Mouse (Mus musculus) ovary, adult 2 months (tissue): ENCODE data around the gene Eps8. TPM values are rescaled to one million over a fixed set of nuclear protein-coding genes. Genes with fewer than 3 reads are reported as not detected.

Experiments used
- polyA plus RNA-seq: library from polyadenylated mRNA; depleted of rRNA; stranded (reverse); fragments of >200 nt; gene quantifications from 2 replicates; pipeline ENCODE4 v1.2.3, GENCODE M21; 2012; rRNA removed

Eps8 gene
- polyA plus RNA-seq: 16.2 and 18.1 TPM in 2 replicates

DNA sequence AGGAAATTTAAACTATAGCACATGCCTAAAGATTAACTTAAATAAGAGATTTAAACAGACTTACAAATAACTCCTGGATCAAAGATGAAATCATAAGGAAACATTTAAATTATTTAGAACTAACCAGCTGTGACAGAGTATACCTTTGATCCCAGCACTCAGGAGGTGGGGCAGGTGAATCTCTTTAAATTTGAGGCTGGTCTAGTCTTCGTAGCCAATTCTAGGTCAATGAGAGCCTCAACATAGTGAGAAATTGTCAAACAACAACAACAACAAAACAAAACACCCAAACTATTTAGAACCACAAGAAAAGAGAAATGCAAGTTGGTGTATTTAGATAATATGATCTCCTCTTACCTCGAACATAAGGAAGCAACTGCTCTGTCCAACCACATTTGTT is at the start of gene Eps8:
Eps8 (minus strand) TSS at position 101 of the 400 bp plus-strand sequence.

Other genes with a start within 250 kb of the Eps8 start
- 53.5 and 101 TPM in 2 replicates for gene Strap, start 80.2 kb upstream of the Eps8 start, polyA plus RNA-seq
- gene Dera, start 99.7 kb upstream of the Eps8 start, polyA plus RNA-seq: 7.3 and 7.8 TPM in 2 replicates